Mouse (Mus musculus) cortical plate, adult 2 months (tissue): ENCODE data around the gene Speg.

Source experiments
- CTCF ChIP-seq: fragments of 200-500 bp; IDR thresholded peaks from 2 replicates; pipeline ENCODE4 v1.5.1; 2011; ENCODE audit warnings: mild to moderate bottlenecking, control low read depth, low read length; ENCODE audit not compliant: insufficient read depth; ENCODE audit errors: extremely low read depth
- POLR2A ChIP-seq: fragments of 200-500 bp; IDR thresholded peaks from 2 replicates; pipeline ENCODE4 v1.6.1; 2011; ENCODE audit warnings: mild to moderate bottlenecking, low read length, control low read depth; ENCODE audit not compliant: insufficient read depth; ENCODE audit errors: extremely low read depth

DNA sequence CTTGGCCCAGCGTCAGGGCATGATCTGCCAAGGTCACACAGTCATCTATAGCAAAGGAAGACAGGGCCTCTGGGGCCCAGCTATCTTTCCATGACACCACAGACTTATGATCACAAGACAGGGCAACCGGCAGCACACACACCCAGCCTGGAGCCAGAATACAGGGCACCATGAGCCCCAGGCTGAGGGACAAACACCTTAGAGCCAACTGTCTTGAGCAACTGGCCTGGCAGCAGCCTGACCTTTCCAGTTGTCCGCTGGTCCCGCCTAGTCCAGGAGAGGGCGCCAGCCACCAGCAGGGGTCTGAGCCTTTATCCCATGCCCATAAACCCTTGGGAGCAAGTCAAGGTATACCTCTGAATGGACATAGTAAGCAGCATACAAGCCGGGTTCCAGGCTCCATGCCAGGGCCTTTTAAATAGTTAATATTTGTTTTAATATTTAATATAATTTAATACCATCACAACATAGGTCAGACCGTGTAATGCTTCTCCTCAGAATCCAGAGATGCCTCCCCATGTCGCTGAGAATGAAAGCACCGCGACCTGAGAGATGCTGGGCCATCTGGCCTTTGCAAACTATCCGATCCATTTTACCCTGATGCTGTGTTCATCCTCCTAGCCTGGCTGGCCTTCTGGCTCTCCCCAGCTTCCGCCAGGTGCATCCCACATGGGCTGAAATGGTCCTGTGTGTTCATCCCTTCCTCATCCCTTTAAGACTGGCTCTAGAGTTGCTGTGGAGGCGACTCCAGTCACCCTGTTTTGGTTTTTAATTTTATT, 3.6 kb upstream of the Speg start:
- TF ChIP-seq POLR2A (no peak), CTCF (peak; percentile 39)
